Mouse (Mus musculus) stomach, embryonic 14.5 days (tissue): ENCODE measurements at regions not wholly inside any gene's neighbourhood (a gene's known extent, or its start where the extent isn't known, plus 50 kb on each side); places are given as distances from the start of the nearest gene placed in this dataset.

Experiments used
- ATAC-seq: fragments of 200-750 bp; cut with Nextera tagmentation; 2 replicates; pipeline ENCODE4 v1.8.0; 2017; ENCODE audit warnings: low read depth, moderate TSS enrichment; ENCODE audit not compliant: insufficient number of reproducible peaks, insufficient read depth, low FRiP score
- H3K27ac ChIP-seq: fragments of 300-500 bp; sonication (generic); 2 replicates; pipeline ENCODE4 v1.5.1; 2014; ENCODE audit warnings: mild to moderate bottlenecking, low read length, moderate library complexity, mixed read lengths
- H3K27me3 ChIP-seq: fragments of 300-500 bp; sonication (generic); 2 replicates; pipeline ENCODE4 v1.6.1; 2014; ENCODE audit warnings: low read length, control low read depth, mixed read lengths; ENCODE audit not compliant: control insufficient read depth, insufficient read depth
- H3K36me3 ChIP-seq: fragments of 300-500 bp; sonication (generic); 2 replicates; pipeline ENCODE4 v1.6.1; 2014; ENCODE audit warnings: mild to moderate bottlenecking, control low read depth, low read length, moderate library complexity, mixed read lengths; ENCODE audit not compliant: control insufficient read depth, insufficient read depth
- H3K4me1 ChIP-seq: fragments of 300-500 bp; sonication (generic); 2 replicates; pipeline ENCODE4 v1.6.1; 2014; ENCODE audit warnings: low read length, control low read depth, mixed read lengths; ENCODE audit not compliant: control insufficient read depth, insufficient read depth
- H3K4me2 ChIP-seq: fragments of 300-500 bp; sonication (generic); replicated peaks from 2 replicates; pipeline ENCODE4 v1.6.1; 2014; ENCODE audit warnings: low read depth, low read length, control low read depth
- H3K4me3 ChIP-seq: fragments of 300-500 bp; sonication (generic); 2 replicates; pipeline ENCODE4 v1.5.1; 2014; ENCODE audit warnings: low read depth, low read length, control low read depth
- H3K9ac ChIP-seq: fragments of 300-500 bp; sonication (generic); replicated peaks from 2 replicates; pipeline ENCODE4 v1.6.1; 2014; ENCODE audit warnings: low read depth, mild to moderate bottlenecking, control low read depth, low read length, moderate library complexity, mixed read lengths
- H3K9me3 ChIP-seq: fragments of 300-500 bp; sonication (generic); 2 replicates; pipeline ENCODE4 v1.6.1; 2016; ENCODE audit warnings: low read depth, low read length, control low read depth; ENCODE audit not compliant: control insufficient read depth
- WGBS: fragments of 180-500 bp; shearing (Covaris S2); extraction: QIAGEN DNeasy Blood & Tissue Kit; methylation state at CpG from one replicate; pipeline ENCODE4 v1.1.7; 2014; 5-methylcytosine and 5-hydroxymethylcytosine counted together

DNA sequence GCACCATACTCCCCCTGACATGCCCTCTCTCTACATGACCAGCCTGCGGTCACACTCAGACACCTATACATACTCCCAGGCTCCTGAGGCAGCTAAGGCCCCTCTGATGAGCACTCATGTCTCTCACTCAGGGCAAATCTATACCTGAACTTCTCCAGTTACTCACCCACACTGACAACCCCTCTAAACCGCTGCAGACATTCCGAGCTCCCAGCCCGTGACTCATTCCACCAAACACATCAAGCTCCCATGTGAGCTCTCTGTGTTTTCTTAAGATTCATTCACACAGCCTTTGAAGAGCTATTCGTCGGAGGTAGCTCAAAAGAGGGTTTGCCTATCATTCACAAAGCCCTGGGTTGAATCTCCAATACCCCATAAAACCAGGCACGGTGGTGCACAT lies 75.1 kb upstream of the Nectin1 start:
- Histone ChIP-seq H3K27ac (no peak overlapping the region), H3K4me3 (no peak overlapping the region), H3K4me1 (no peaks in the 10 kb centered on the region), H3K9me3 (no peaks in the 10 kb centered on the region), H3K36me3 (no peaks in the 10 kb centered on the region), H3K4me2 (no peak overlapping the region), H3K9ac (no peak overlapping the region), H3K27me3 (no peaks in the 10 kb centered on the region)
- ATAC-seq, result no peak
- 64% methylated on average over 7 of the region's 7 CpGs for WGBS

DNA sequence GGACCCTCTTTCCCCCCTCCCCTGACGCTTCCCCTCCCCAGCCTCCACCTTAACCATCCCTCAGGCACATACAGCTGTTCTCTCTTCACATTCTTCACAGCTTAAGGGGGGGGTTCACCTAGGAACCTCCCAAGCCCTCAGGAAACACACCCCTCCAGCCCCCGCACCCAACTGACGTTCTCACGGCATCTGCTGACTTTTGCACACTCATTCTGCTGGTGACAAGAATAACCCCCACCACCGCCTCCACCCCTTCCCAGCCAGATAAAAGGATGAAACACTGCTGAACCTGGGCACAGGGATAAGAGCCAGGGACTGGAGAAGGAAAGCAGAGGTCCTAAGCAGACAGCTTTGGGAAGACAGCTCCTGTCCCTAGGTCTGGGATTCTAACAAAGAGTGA lies 73.2 kb upstream of the Nectin1 start:
- Histone ChIP-seq H3K4me1 (no peaks in the 10 kb centered on the region), H3K27ac (no peak overlapping the region), H3K4me2 (no peak overlapping the region), H3K9me3 (no peaks in the 10 kb centered on the region), H3K36me3 (no peaks in the 10 kb centered on the region), H3K4me3 (no peak overlapping the region), H3K27me3 (no peaks in the 10 kb centered on the region), H3K9ac (no peak overlapping the region)
- no peak for ATAC-seq
- 67% methylated on average over 5 of the region's 5 CpGs for WGBS

DNA sequence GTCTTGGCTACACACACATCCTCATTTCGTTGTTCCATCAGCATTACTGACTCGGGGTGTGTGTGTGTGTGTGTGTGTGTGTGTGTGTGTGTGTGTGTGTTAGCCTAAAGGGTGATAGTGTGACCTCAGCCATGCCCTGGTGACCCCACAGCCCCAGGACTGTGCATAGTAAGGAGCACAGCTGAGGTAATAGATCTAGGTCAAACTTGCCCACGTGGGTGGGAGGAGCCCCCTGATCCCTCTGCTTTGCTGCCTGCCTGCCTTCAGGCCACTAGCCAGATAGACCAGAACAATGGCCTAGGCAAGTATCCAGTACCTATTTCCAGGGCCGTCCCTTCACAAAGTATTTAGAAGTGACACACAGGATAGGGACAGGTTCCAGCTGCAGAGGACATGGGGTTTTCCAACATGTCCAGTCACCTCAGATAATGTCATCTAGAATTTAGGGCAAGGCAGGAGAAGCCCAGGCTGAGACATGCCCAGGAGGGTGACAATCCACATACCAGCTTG lies 70.6 kb upstream of the Nectin1 start:
- Histone ChIP-seq H3K27me3 (no peaks in the 10 kb centered on the region), H3K4me3 (no peak overlapping the region)
- 35% methylated on average over 4 of the region's 4 CpGs for WGBS

DNA sequence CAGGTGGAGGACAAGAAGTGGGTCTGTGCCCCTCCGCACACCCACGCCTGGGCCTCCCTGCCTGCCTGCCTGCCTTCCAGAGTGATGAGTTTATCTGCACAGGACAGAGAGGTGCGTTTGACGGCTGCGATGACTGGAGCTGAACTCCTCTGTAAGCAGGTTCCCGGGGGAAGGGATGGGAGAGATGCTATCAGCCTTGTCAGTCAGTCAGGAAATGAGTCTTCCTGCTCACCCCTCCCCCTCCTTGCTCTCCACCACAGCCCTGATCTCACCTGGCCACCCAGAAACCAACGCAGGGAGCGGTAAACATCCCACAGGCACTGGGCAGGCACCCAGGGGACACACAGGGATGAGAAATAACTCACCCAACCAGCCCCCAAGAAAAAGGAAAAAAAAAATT lies 69.5 kb upstream of the Nectin1 start:
- no peak for ATAC-seq
- Histone ChIP-seq H3K9ac (no peak overlapping the region), H3K9me3 (no peaks in the 10 kb centered on the region), H3K4me3 (no peak overlapping the region), H3K4me1 (no peaks in the 10 kb centered on the region), H3K27me3 (no peaks in the 10 kb centered on the region), H3K4me2 (no peak overlapping the region), H3K36me3 (no peaks in the 10 kb centered on the region), H3K27ac (no peak overlapping the region)
- 28% methylated on average over 8 of the region's 8 CpGs for WGBS

More for the DNA sequence above, 70.6 kb upstream of the Nectin1 start:
- Histone ChIP-seq H3K4me2 (no peak overlapping the region), H3K36me3 (no peaks in the 10 kb centered on the region), H3K4me1 (no peaks in the 10 kb centered on the region), H3K9me3 (no peaks in the 10 kb centered on the region), H3K9ac (no peak overlapping the region), H3K27ac (no peak overlapping the region)
- ATAC-seq, result no peak

DNA sequence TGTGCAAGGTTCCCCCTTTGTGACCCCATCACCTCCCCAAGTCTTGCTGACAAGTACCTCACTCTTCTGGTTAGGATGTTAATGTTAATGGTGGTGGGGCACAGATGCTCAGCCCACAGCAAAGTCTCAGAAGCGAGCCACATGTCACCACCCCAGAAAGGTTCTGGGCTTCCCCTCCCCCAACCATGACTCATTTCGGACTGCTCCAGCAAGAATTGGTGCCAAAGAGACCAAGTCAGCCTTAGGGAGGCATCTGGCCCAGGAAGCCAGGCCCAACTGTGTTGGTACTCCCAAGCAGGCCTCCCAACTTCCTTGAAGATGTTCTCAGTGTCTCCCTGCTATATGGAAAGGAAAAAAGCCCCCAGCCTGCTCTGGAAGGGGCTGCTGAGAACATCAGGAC lies 67.8 kb upstream of the Nectin1 start:
- WGBS, result 70% methylated on average over 2 of the region's 2 CpGs
- ATAC-seq, result no peak
- H3K36me3 ChIP-seq, result no peaks in the 10 kb centered on the region

DNA sequence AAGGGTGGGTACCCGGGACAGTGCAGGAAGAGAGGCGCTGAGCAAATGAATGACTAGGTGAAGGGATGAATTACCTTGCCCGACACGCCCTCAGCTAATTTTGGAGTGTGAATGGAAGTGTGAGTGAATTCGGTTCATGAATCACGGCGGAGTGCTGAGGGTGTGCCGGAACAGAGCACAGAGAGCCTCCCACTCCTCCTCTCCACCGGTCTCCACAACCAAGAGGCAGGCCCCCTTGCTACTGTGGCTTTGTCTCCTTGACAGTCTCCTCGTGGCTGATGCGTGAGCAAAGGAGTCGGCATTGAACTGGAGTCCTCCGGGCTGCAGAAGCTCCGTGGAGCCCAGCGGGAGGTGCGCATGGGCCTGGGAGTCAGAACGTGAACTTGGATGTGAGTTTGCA lies 64.5 kb upstream of the Nectin1 start:
- no peak overlapping the region for H3K4me2 ChIP-seq
- no peak overlapping the region for H3K9ac ChIP-seq
- no peak for ATAC-seq
- WGBS, result 47% methylated on average over 17 of the region's 17 CpGs
- no peaks in the 10 kb centered on the region for H3K36me3 ChIP-seq
- no peak overlapping the region for H3K27ac ChIP-seq
- H3K9me3 ChIP-seq, result no peaks in the 10 kb centered on the region
- no peak overlapping the region for H3K4me3 ChIP-seq
- H3K27me3 ChIP-seq, result no peaks in the 10 kb centered on the region
- no peaks in the 10 kb centered on the region for H3K4me1 ChIP-seq

More for the DNA sequence above, 67.8 kb upstream of the Nectin1 start:
- Histone ChIP-seq H3K4me1 (no peaks in the 10 kb centered on the region), H3K27me3 (no peaks in the 10 kb centered on the region), H3K4me2 (no peak overlapping the region), H3K9me3 (no peaks in the 10 kb centered on the region), H3K9ac (no peak overlapping the region), H3K27ac (no peak overlapping the region), H3K4me3 (no peak overlapping the region)

DNA sequence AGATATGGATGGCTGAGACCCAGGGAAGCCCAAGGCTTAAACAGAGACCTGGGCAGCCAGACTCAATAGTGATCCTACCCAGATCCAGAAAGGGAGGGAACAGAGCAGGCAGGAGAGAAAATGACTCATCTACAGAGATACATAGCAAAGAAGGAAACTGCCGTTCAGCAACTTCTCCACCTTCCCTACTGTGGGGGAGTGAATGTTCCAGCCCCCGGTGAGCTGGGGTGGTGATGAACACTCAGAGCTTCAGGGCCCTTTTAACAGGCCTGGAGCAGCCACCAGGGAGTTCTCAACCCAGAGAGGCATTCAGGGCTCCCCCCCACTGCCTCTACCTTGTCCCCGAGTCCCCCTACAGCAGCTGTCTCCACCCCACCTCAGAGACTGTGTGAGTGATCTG lies 62.5 kb upstream of the Nectin1 start:
- Histone ChIP-seq H3K27me3 (no peaks in the 10 kb centered on the region), H3K36me3 (no peaks in the 10 kb centered on the region), H3K9ac (no peak overlapping the region), H3K27ac (no peak overlapping the region), H3K9me3 (no peaks in the 10 kb centered on the region), H3K4me2 (no peak overlapping the region), H3K4me3 (no peak overlapping the region), H3K4me1 (no peaks in the 10 kb centered on the region)
- 53% methylated on average over 3 of the region's 3 CpGs for WGBS
- ATAC-seq, result no peak

DNA sequence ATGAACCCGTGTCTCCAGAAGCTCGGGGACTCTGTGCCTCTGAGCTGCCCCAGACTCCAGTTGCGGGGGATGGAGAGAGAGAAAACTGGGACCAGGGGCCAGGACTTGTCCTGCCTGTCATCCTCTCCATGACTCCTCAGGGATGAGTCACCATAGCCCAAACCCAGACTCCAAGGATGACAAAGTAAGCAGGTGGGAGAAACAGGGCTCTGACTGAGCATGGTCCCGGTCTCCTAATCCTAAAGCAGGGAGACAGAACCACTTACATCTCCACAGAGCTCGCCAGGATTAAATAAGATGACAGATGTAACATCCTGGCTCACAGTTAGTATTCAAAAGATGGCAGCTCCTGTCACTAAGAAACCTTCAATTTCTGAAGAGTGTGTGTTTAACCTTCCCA lies 61.7 kb upstream of the Nectin1 start:
- Histone ChIP-seq H3K9me3 (no peaks in the 10 kb centered on the region), H3K9ac (no peak overlapping the region), H3K4me1 (no peaks in the 10 kb centered on the region), H3K27ac (no peak overlapping the region), H3K4me2 (no peak overlapping the region), H3K36me3 (no peaks in the 10 kb centered on the region), H3K4me3 (no peak overlapping the region), H3K27me3 (no peaks in the 10 kb centered on the region)
- WGBS, result 74% methylated on average over 5 of the region's 5 CpGs
- ATAC-seq, result no peak

DNA sequence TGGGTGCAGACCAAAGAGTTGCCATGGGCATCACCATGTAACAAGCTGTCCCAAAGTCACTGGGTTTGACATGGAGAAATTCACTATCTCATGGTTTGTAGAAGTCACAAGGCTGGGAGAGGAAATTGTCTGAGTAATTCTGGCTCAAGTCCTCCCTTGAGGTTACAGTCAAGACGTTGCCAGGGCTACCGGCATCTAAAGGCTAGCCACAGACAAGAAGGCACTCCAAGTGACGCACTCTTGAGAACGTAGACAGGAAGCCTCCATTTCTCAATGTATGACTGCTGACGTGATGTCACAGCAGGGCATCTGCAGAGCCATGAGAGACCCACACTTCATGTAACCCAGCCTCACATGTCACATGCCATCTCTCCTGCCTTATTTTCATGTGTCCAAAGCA lies 59.2 kb upstream of the Nectin1 start:
- H3K36me3 ChIP-seq, result no peaks in the 10 kb centered on the region
- H3K4me3 ChIP-seq, result no peak overlapping the region
- H3K27me3 ChIP-seq, result no peaks in the 10 kb centered on the region
- 82% methylated on average over 5 of the region's 5 CpGs for WGBS
- ATAC-seq, result no peak
- H3K9ac ChIP-seq, result no peak overlapping the region
- H3K4me2 ChIP-seq, result no peak overlapping the region
- no peak overlapping the region for H3K27ac ChIP-seq
- H3K9me3 ChIP-seq, result no peaks in the 10 kb centered on the region
- H3K4me1 ChIP-seq, result no peaks in the 10 kb centered on the region
